Mouse (Mus musculus) heart, embryonic 11.5 days (tissue): Measurements from ENCODE around the gene Gabpb2. TPM values are rescaled to one million over a fixed set of nuclear protein-coding genes. Genes with fewer than 3 reads are reported as not detected.

Experiments
- ATAC-seq: fragments of 200-750 bp; cut with Nextera tagmentation; replicated peaks from 2 replicates; pipeline ENCODE4 v1.8.0; 2017; ENCODE audit warnings: moderate library complexity; ENCODE audit not compliant: insufficient number of reproducible peaks, low FRiP score, low TSS enrichment
- H3K27ac ChIP-seq: fragments of 300-500 bp; sonication (generic); 2 replicates; pipeline ENCODE4 v1.5.1; 2014; ENCODE audit warnings: mild to moderate bottlenecking, low read depth, low read length
- H3K27me3 ChIP-seq: fragments of 300-500 bp; sonication (generic); 2 replicates; pipeline ENCODE4 v1.6.1; 2014; ENCODE audit warnings: mild to moderate bottlenecking, low read length, mixed read lengths; ENCODE audit not compliant: control insufficient read depth, insufficient read depth
- H3K36me3 ChIP-seq: fragments of 300-500 bp; sonication (generic); 2 replicates; pipeline ENCODE4 v1.6.1; 2014; ENCODE audit warnings: mild to moderate bottlenecking, low read length, moderate library complexity, mixed read lengths; ENCODE audit not compliant: control insufficient read depth, insufficient read depth
- H3K4me1 ChIP-seq: fragments of 300-500 bp; sonication (generic); 2 replicates; pipeline ENCODE4 v1.6.1; 2014; ENCODE audit warnings: low read length; ENCODE audit not compliant: control insufficient read depth, insufficient read depth
- H3K4me2 ChIP-seq: fragments of 300-500 bp; sonication (generic); 2 replicates; pipeline ENCODE4 v1.6.1; 2014; ENCODE audit warnings: mild to moderate bottlenecking, moderate library complexity
- H3K4me3 ChIP-seq: fragments of 300-500 bp; sonication (generic); 2 replicates; pipeline ENCODE4 v1.5.1; 2014; ENCODE audit warnings: low read depth, low read length
- H3K9ac ChIP-seq: fragments of 300-500 bp; sonication (generic); 2 replicates; pipeline ENCODE4 v1.6.1; 2014; ENCODE audit warnings: mild to moderate bottlenecking, low read depth, low read length, moderate library complexity
- H3K9me3 ChIP-seq: fragments of 300-500 bp; sonication (generic); replicated peaks from 2 replicates; pipeline ENCODE4 v1.6.1; 2016; ENCODE audit warnings: low read length; ENCODE audit not compliant: control insufficient read depth
- WGBS: fragments of 180-500 bp; shearing (Covaris S2); extraction: QIAGEN DNeasy Blood & Tissue Kit; methylation state at CpG from one replicate; pipeline ENCODE4 v1.1.7; 2014; ENCODE audit not compliant: insufficient replicate concordance; 5-methylcytosine and 5-hydroxymethylcytosine counted together
- polyA plus RNA-seq: library from polyadenylated mRNA; unstranded; fragments of >200 nt; fragmentation: Nextera tagmentation; extraction: Ambion mirVana; gene quantifications from 2 replicates; pipeline ENCODE4 v1.2.1, GENCODE M21; 2014

Gene Gabpb2
- polyA plus RNA-seq, 1 experiment from 2014 or later, result 7.2 TPM

DNA sequence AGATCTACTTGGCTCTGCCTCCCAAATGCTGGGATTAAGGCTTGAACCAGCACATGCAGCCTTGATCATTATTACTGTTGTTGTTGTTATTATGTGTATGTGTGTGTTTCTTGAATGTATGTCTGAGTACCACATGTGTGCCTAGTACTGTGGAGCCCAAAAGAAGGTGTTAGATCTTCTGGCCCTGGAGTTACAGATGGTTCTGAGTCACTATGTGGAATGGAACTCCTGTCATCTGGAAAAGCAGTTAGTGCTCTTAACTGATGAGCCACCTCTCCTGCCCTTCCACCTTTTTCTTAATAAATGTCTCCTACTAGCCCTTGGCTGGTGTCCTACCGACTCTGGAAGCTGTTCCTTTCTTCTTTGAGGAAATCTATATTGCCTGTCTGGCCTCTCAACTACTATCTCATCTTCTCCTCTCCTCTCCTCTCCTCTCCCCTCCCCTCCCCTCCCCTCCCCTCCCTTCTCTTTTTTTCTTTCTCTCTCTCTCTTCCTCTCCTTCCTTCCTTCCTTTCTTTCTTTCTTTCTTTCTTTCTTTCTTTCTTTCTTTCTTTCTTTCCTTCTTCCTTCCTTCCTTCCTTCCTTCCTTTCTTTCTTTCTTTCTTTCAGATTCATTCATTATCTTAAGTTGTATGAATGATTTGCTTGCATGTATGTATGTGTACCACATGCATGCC lies 30.1 kb upstream of the Gabpb2 start:
- no peak overlapping the region for H3K4me2 ChIP-seq
- 67% methylated on average over 1 of the region's 1 CpGs for WGBS
- no peak for ATAC-seq

DNA sequence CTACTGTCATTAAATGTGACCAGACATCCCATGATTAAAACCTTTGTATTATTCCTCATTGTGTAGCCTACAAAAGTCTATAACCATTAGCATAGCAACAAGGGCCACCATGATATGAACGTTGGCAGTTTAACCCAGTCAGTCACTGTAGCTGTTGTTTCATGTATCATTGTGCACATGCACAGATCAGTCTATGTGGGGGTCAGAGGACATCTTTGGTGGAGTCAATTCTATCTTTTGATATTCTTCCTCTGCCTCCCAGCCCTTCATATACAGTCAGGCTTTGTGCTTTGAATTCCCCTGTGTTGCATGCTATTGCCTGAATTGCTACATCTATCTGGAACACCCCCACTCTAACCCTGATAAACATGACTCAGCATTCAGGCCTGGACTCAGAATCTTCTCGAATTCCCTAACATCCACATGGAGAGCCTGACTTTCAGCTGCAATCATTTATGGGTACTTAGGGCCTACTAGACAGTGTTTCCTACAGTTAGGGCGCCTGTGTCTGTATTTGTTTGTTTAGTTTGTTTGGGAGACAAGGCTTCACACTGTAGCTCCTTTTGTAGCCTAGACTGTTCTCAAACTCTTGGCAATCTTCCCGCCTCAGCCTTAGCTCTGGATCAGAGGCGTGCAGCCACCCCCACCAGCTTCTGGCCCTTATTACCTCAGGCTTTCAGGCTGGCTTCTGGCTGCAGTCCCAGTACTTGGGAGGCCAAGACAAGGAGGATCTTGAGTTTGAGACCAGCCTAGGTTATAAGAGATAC lies 28.9 kb upstream of the Gabpb2 start:
- Histone ChIP-seq H3K9ac (no peak overlapping the region), H3K4me2 (no peak overlapping the region), H3K27me3 (no peaks in the 10 kb centered on the region), H3K36me3 (no peaks in the 10 kb centered on the region), H3K4me3 (no peak overlapping the region), H3K4me1 (no peaks in the 10 kb centered on the region), H3K27ac (no peak overlapping the region), H3K9me3 (no peaks in the 10 kb centered on the region)
- 80% methylated on average over 5 of the region's 5 CpGs for WGBS
- no peak for ATAC-seq

More for the DNA sequence above, 30.1 kb upstream of the Gabpb2 start:
- no peak overlapping the region for H3K4me3 ChIP-seq
- H3K36me3 ChIP-seq, result no peaks in the 10 kb centered on the region
- H3K4me1 ChIP-seq, result no peaks in the 10 kb centered on the region
- H3K9me3 ChIP-seq, result no peaks in the 10 kb centered on the region
- no peaks in the 10 kb centered on the region for H3K27me3 ChIP-seq
- no peak overlapping the region for H3K27ac ChIP-seq
- no peak overlapping the region for H3K9ac ChIP-seq

DNA sequence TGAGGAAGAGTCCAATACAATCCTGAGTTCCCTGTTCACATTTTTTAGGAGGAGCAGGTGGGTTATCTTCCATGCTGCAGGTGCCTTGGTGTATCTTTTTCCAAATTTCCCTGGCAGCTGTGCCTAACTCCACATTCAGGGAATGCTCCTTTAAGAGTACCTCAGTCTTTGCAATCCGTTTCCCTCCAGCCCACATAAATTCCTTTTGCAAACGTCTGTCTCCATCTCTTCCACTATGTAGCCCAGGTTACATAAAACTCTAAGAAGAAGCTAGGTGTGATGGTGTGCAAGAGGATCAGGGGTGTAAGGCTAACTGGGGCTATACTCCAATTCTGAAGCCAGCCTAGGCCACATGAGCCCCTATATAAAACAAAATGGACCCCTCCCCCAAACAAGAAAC lies 25.4 kb upstream of the Gabpb2 start:
- no peak overlapping the region for H3K4me3 ChIP-seq
- H3K9me3 ChIP-seq, result no peaks in the 10 kb centered on the region
- no peak overlapping the region for H3K9ac ChIP-seq
- WGBS, result 73% methylated on average over 2 of the region's 2 CpGs
- no peak overlapping the region for H3K27ac ChIP-seq
- H3K27me3 ChIP-seq, result no peaks in the 10 kb centered on the region
- 0 out of 2 replicates have a peak, but pooled peaks cover 2% of the 10 kb centered on the region for H3K36me3 ChIP-seq
- no peak overlapping the region for H3K4me2 ChIP-seq
- no peak for ATAC-seq
- H3K4me1 ChIP-seq, result no peaks in the 10 kb centered on the region

DNA sequence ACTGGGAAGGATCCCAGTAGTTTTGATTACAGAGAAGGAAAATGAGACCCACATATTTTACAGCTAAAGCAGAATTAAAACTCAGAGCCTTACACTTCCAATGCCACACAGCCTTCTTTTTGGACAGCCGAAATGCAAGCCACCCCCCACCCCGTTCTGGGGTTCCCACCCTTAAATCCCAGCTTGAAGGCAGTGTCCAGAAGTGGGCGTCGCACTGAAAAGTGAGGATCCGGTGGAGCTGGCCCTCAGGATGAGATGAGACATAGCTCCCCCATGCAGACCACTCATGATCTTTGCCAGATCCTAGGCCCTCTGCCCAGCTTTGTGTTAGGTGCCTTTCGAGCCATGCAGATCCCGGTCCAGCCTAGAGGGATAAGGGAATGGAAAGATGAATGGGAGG lies 23.8 kb upstream of the Gabpb2 start, which contains the start of gene Gm128:
Gene Gm128, minus strand, starts transcription at position 101 of the 400 bp plus-strand sequence.
- Histone ChIP-seq H3K9me3 (no peaks in the 10 kb centered on the region), H3K4me3 (0 out of 2 replicates have a peak within 1 kb of the TSS, but pooled peaks have one; percentile 0), H3K4me1 (no peaks in the 10 kb centered on the region), H3K9ac (peak within 1 kb of the TSS; percentile 66; the same call in 1 of the 2 replicates), H3K27ac (no peak within 1 kb of the TSS), H3K27me3 (no peaks in the 10 kb centered on the region), H3K4me2 (peak within 1 kb of the TSS; percentile 58), H3K36me3 (peaks cover 7% of the 10 kb centered on the region; the same call in 1 of the 2 replicates)
- ATAC-seq, result no peak
- WGBS, result 78% methylated on average over 7 of the region's 7 CpGs

DNA sequence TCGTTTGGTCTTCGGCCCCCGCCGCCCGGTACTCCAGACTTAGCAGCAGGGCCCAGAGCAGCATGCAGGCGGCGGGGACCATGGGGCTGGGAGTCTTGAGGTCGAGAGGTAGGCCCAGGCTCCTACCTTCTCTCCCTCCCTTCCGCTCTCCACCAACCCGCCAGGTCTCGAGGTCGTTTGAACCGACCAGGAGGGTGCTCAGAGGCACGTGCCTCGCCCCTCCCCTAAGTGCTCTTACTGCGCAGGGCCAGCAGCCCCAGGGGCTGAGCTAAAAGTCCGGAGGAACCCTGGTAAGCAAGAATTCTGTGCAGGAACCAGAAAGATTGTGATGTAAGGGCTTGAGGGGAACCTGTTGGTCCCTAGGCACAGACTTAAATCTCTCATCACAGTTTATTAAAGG lies 23.2 kb upstream of the Gabpb2 start:
- H3K27me3 ChIP-seq, result no peaks in the 10 kb centered on the region
- peak overlapping the region; percentile 58 for H3K4me2 ChIP-seq
- ATAC-seq, result no peak
- 23% methylated on average over 17 of the region's 17 CpGs for WGBS
- no peak overlapping the region for H3K27ac ChIP-seq
- H3K9ac ChIP-seq, result peak overlapping the region; percentile 66; the same call in 1 of the 2 replicates
- peaks cover 7% of the 10 kb centered on the region; the same call in 1 of the 2 replicates for H3K36me3 ChIP-seq
- no peaks in the 10 kb centered on the region for H3K9me3 ChIP-seq
- H3K4me3 ChIP-seq, result 0 out of 2 replicates have a peak overlapping the region, but pooled peaks have one; percentile 0
- H3K4me1 ChIP-seq, result no peaks in the 10 kb centered on the region

DNA sequence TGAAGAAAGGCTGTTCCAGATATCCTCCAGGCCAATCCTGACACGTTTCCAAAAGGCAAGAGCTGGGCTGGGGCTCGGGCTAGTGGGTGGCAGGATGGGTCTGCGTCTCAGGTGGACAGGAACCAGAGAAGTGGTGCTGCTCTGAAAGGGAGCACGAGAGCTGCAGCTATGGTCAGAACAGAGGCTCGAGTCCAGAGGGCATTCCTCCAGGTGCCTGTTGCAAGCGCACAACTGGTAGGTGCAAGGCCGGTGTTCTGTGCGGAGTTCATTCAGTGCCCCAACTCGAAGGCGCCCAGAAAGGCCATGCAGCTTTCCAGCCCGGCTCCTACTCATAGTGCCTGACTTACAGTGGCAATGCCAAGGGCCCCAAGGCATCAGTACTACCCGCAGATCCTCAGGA lies 22.3 kb upstream of the Gabpb2 start:
- 84% methylated on average over 12 of the region's 12 CpGs for WGBS
- no peak for ATAC-seq

DNA sequence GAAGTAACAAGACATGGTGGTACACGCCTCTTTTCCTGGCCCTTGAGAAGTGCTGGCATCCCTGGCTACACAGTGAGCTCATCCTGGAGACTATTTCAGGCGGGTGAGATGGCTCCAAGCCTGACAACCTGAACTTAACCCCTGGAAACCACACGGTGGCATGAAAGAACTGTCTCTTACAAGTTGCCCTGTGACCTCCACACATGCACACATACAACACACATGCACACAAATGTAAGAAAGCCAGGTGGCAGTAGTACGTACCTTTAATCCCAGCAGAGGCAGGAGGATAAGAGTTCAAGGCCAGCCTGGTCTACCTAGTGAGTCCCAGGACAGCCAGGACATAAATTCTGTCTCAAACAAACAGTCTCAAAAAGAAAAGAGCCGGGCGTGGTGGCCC lies 21.3 kb upstream of the Gabpb2 start:
- no peaks in the 10 kb centered on the region for H3K27me3 ChIP-seq
- peaks cover 20% of the 10 kb centered on the region for H3K36me3 ChIP-seq
- H3K4me1 ChIP-seq, result no peaks in the 10 kb centered on the region
- no peaks in the 10 kb centered on the region for H3K9me3 ChIP-seq
- no peak for ATAC-seq
- no peak overlapping the region for H3K4me2 ChIP-seq
- H3K4me3 ChIP-seq, result no peak overlapping the region
- 85% methylated on average over 6 of the region's 6 CpGs for WGBS
- no peak overlapping the region for H3K27ac ChIP-seq
- H3K9ac ChIP-seq, result no peak overlapping the region

More for the DNA sequence above, 22.3 kb upstream of the Gabpb2 start:
- Histone ChIP-seq H3K27ac (no peak overlapping the region), H3K4me3 (no peak overlapping the region; the same call in 1 of the 2 replicates), H3K36me3 (peaks cover 15% of the 10 kb centered on the region), H3K4me1 (no peaks in the 10 kb centered on the region), H3K9me3 (no peaks in the 10 kb centered on the region), H3K27me3 (no peaks in the 10 kb centered on the region), H3K4me2 (no peak overlapping the region), H3K9ac (no peak overlapping the region)

DNA sequence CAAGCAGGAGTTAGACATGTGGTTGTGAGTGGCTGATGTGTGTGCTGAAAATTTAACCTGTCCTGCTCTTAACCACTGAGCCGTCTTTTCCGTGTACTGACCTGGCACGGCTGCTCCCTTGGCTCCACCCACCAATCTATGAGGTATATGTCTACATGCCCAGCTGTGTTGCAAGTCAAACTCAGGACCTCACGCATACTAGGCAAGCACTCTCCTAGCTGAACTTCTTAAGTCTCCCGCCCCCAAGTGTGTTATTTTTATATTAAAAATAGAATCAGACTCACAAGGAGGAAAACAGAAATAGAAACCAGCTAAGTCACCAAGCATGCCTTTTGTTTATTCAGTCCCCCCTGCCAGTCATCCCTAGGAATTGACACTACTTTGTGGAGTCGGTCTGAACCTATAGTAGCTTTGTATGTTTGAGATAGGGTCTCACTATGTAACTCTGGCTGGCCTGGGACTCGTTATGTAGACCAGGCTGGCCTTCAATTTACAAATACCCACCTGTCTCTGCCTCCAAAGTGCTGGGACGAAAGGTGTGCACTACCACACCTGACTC lies 19.9 kb upstream of the Gabpb2 start:
- Histone ChIP-seq H3K4me2 (no peak overlapping the region), H3K27ac (no peak overlapping the region), H3K9ac (no peak overlapping the region), H3K36me3 (peaks cover 32% of the 10 kb centered on the region), H3K27me3 (no peaks in the 10 kb centered on the region), H3K9me3 (no peaks in the 10 kb centered on the region), H3K4me1 (peaks cover 3% of the 10 kb centered on the region; the same call in 1 of the 2 replicates), H3K4me3 (no peak overlapping the region)
- ATAC-seq, result no peak
- 83% methylated on average over 8 of the region's 8 CpGs for WGBS
